Mouse (Mus musculus): ENCODE measurements around the gene Slc45a2.

Gene Slc45a2

DNA sequence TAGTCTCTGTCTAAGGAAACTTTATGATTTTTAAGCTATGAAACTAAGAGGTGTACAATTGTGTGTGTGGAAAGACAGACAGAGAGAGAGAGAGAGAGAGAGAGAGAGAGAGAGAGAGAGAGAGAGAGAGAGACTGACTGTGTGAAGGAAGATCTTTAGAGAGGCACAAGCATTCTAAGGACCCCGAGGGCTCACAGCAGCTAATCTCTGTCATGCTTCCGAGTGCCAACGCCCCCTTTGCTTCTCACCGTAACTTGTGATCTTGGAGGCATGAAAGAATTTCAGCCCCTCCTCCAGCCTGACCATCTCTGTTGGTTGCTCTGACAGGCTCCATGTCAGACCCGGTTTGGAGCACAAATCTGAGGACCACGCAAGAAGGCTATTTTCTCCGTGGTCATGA is at the start of gene Slc45a2:
TSS of gene Slc45a2 (plus strand) at position 301 of the 400 bp plus-strand sequence.
- peak; percentile 25 for DNase-seq (ENCODE audit: low read depth, low spot score)

DNA sequence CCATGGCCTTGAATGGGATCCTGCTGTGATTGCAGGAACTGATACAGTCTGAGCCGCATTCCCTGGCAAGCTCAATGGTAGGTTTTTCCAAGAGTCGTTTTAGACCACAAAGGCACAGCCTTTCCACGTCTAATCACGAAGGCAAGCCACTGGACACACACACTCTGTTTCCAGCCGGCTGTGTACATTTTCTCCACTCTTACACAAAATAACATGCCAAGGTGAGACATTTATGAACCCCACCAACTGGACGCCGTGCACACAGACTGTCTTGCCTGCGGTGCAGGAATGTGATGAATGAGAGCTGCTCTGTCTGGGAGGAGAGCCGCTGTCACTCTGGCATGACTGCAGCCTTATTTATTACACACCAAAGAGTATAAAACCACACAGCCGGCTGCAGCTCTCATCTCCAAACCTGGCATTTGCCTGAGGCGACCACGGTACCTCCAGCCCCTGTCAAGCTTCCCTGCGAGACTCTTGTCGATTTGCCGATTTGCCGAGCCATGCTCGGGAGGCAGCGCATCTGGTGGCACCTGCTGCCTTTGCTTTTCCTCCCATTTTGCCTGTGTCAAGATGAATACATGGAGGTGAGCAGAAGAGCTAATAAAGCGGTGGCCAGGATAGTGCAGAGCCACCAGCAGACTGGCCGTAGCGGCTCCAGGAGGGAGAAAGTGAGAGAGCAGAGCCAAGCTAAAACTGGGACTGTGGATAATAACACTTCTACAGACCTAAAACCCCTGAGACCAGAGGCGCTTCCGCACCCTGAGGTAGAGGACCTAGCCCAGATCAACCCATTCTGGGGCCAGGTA is 48.4 kb upstream of the Slc45a2 start, which contains the start of gene C1qtnf3:
TSS of gene C1qtnf3 (plus strand) at position 382 of the 809 bp plus-strand sequence.
- peak; percentile 70 for DNase-seq (ENCODE audit: low read depth, low spot score)

DNA sequence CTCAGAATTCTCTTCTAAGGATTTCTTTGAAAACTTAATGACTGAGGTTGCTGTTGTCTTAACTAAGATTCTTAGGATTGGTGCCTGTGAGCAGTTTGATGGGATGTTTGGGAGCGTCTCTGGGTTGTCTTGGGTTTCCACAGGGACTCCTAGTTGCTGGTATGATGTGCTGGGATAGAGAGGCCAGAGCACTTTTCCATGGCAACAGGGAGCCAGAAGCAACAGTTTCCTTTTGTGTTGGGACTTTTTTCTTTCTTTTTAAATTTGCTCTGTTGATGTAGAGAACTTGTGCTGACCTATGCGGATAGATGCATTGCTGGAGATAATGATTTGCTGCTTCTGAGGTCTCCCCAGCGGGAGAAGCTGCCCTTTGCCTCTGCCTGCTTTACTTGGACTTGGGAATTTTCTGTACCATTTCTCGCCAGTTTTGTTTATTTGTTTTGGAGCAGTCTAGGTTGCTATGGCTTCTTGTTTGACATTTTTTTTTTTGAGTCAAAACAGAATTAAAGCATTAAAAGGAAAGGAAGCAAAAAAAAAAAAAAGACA is 47.7 kb upstream of the Slc45a2 start:
- peak; percentile 30 for DNase-seq (ENCODE audit: low read depth, low spot score)

DNA sequence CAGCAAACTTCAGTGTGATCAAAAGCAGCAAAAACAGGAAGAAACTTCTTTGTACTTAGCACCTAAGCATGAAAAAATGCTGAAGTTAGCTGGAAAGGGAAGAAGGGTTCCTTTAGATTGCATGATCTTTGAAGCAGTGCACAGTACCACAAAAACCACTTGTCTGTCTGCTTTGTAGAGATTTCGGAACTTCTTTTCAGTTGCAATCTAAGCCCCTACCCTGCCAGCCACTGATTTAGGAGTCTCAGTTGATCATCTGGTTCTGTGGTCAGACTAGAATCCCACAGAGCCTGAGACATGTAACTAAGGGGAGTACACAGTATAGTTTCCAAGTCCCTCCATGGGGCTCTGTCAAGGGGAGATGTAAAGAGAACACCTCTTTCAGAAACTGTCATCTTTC is 47.1 kb upstream of the Slc45a2 start:
- no peak for DNase-seq (ENCODE audit: low read depth, low spot score)

DNA sequence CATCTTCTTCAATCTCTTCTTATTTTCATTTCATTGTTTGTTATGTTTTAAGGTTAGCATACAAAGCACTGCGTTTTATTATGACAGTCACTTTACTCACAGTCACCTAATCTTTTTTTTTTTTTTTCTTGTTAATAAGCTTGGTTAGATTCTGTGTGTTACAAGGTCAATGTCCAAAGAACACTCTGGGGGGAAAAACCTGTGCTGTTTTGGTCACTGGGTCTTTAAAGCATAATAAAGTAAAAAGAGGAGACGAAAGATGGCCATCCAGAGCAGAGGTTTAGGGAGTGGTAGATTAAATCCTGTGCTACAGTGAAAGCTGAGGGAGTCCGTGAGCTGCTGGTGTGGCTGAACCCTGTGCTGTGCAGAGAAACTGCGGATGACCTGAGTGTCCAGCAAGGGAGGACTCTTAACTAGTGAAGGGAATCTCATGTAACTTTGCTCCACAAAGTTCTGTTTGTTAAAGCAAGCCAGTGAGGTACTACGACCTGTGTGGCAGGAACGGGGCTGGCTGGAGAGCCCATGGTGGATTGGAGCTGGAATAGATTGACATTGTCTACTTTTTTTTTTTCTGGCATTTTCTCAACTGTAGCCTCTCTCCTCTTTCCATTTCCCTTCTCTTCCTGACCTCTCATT is 46.0 kb upstream of the Slc45a2 start:
- DNase-seq (ENCODE audit: low read depth, low spot score): no peak

DNA sequence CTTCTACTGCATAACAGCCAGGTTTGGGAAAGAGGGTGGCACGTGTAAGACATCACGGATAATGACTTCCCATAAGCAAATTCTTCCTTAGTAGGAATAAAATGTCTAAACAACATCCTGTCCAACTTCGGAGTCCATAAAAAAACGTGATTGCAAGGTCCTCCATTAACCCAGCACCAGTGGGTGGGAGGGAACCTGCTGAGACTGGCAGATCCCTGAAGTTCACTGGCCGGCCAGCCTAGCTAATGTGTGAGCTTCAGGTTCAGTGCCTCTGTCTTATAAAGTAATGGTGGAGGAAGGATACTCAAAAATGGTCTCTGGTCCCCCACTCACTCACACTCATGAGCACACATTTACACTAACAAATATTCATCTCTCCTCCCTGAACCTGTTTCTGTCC is 45.4 kb upstream of the Slc45a2 start:
- no peak for DNase-seq (ENCODE audit: low read depth, low spot score)

DNA sequence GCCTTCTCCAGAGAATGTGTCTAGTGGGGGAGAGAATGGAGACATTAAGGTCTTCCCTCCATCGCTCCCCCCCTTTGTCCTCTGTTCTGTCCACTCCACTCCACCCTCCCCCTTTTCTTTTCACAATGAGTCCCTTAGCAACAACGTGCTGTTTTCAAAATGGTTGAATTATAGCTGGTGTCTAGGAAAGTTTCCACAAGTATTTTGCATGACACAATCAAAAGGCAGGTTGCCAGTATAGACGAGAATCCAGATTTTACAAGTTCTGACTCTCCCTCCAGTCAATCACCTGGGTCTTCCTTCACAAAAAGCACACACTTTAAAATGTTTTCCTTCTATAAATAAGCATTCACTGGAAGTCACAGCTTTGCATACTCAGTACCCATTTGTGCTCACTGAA is 43.8 kb upstream of the Slc45a2 start:
- DNase-seq (ENCODE audit: low read depth, low spot score): no peak

DNA sequence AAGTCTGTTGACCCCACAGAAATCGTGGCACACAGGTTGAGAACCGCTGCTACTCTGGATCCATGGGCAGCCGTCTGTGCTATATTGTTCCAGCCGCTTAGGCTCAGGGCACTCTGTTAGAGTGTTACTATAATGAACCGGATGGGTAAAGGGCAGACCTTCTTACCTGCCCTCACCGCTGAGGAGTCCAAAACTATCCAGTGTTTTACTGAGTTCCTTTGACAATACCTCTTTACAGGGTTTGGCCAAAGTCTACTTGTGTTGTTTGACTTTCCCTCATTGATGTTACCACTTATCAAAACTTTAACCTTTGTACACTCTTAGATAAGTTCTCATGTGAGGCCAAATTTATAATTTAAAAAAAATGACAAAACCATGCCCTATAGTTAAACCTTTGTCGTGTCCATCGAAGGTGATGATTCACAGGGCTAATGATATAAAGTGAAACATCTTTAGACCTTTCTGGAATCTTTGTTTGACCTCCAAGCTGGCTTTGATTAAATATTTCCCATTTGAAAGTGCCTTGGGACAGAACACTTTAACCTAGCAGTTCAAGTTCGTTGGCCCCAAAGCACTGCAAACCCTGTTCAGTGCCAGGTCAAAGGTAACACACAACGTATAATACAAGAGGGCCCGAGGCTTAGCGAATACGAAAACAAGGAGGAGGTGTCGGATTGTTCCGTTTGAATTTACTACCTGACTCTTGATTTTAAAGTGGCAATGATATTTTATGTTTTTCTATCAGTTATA is 41.1 kb upstream of the Slc45a2 start:
- no peak for DNase-seq (ENCODE audit: low read depth, low spot score)

DNA sequence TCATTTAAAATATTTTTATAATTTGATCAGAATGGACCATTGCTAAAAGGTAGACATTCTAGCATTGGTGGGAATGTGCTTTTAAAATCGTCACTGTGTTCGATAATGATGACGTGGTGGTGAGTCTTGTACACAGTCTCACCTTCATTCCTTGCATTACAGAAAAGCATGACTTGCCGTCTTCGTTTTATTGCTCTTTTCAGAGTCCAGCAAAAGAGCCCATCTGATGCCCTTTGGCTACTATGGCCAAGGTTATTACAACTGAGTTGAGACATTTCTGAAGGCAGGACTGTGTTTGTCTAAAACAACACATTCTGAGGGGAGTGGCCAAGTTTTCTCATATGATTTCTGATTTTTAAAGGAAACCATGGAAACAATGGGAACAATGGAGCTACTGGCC is 40.3 kb upstream of the Slc45a2 start:
- no peak for DNase-seq (ENCODE audit: low read depth, low spot score)

DNA sequence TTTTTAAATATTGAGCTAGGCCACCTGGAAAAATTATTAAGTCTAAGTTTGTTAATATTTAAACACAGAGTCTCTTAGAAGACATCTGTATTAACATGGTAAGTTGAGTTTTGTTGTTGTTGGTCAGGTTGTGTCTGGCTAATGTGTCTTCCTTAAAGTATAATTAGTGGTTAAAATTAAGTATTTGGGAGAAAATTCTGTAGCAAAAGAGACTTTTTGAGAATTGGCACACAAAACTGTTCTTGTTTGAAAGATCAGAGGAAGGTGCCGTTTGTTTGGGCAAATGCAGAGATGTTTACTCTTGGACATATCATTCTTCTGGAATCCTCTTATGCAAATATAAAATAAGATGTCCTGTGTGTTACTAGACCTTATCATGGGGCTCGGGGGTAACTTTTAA is 37.9 kb upstream of the Slc45a2 start:
- DNase-seq (ENCODE audit: low read depth, low spot score): no peak

DNA sequence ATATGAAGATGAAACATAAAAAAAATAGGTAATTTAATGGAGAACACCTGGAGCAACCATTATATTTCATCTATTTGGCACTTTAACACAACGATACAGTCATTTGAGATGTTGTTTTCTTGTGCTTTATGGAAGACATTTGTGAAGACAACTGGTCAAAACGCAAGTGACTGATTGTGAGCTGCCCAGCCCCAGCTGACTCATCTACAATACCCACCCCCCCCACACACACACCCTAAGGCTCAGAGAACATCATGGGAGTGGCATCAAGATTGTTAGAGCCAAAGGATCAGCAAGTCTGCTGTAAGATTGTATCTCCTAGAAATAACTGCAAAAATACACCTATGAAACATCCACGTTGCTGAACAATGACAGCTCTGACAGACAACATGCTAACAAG is 31.1 kb upstream of the Slc45a2 start:
- no peak for DNase-seq (ENCODE audit: low read depth, low spot score)

DNA sequence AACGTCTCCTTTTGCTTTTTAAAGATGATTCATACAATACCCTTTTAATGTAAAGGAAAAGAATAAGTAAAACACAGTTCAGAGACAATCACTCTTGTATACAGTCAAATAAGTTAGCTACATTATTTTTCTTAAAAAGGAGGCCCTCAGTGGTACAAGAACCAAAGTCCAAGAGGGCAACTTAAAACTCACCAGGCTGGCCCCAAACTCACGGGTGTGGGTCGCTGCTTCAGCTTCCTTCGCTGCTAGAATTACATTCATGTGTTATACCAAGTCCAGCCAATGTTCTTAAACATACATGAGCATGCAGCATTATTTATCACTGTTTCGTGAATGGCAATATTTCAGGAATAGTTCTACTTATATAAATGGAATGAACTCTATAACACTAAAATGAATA is 29.7 kb upstream of the Slc45a2 start:
- DNase-seq (ENCODE audit: low read depth, low spot score): no peak

DNA sequence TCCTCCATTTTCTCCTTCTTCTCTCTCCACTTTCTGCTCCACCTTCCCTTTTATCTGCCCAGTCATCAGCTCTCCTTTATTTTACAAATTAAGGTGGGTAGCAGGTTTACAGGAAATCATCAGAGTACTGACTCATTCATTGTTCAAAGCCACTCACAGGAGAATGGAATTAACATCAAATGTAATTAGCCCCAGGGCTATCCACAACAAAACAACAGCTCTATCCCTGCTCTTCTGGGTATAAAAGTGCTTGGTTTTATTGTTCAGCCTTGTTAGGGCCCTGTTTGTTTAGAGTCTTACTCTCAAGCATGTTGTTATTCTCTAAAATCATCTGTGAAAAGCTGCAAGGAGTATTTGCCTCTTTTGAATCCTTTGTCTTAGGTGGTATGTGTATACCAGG is 23.4 kb upstream of the Slc45a2 start:
- DNase-seq (ENCODE audit: low read depth, low spot score): peak; percentile 81

DNA sequence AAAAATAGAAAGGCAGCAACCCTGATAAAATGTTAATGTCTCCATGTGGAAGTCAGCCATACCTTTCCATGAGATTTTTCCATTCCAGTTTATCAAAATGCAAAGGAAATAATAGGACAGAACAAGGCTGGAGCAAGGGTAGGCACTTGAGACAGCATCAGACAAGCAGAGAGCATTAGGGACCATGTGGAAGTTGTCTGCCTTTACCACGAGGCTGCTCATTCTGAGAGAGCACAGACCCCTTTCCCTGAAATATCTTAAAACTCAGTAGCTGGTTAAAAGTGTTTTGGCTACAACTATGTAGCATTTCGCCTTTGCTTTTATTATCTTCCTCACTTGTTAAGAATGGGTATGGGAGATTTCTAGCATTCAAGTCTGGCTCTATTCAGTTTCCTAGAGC is 19.8 kb upstream of the Slc45a2 start:
- DNase-seq (ENCODE audit: low read depth, low spot score): no peak

DNA sequence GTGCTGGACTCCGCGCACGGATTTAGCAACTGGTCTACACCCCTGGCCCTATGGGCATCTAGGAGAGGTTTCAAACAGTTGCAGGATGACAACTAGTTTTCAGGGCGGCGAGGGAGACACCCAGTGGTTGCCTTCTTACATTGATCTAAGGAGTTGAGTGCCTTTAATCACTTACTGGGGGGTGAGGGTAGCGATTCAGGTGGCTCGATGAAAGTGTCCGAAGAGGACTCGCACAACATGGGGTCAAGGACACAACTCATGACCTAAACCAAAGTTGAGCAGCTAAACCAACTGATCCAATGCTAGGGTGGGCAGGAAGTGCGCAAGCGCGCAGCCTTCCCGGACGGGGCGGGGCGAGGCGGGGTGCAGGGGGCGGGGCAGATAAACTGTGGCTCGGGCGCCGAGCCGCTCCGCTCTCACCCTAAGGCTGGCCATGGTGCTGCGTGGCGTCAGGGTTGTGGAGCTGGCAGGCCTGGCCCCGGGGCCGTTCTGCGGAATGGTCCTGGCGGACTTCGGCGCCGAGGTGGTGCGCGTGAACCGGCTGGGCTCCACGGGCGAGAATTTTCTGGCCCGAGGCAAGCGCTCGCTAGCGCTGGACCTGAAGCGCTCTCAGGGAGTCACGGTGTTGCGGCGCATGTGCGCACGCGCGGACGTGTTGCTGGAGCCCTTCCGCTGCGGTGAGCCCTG is 19.0 kb upstream of the Slc45a2 start, which contains the start of gene Amacr:
TSS of gene Amacr (plus strand) at position 380 of the 687 bp plus-strand sequence.
- DNase-seq (ENCODE audit: low read depth, low spot score): peak; percentile 89

DNA sequence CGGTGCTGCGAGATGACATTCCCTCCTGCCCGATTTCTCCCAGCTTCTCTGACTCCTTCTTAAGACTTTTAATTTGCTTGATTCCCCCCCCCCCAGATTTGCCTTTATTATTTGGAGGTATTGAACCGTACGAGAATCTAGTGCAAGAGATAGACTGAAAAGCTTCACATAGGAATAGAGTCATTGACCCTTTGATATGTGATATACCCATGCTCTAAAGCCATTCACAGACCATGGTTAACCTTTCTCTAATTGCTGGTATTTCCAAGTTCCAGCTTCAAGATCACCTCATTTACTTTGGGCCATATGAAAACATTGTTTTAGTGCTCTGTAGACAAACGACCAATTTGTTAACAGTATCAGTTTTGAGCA is 18.5 kb upstream of the Slc45a2 start:
- no peak for DNase-seq (ENCODE audit: low read depth, low spot score)

DNA sequence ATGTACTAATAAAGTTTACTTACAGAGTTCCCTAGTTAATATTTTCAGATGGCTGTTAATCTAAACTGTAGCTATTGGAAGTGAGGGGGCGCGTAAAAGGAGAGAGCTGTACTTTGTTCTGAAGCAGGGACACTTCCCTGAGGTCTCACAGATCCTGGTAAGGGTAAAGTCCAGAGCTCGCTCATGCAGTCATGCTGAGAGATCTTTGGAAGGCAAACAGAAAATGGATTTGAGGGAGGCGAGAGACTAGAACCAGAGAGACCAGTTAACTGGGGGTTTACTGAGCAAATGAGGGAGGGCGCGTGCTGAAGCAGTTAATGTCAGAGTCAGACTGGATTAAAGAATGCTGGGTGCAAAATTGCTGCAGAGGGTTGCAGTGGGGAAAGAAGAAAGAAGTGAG is 14.8 kb upstream of the Slc45a2 start:
- no peak for DNase-seq (ENCODE audit: low read depth, low spot score)

DNA sequence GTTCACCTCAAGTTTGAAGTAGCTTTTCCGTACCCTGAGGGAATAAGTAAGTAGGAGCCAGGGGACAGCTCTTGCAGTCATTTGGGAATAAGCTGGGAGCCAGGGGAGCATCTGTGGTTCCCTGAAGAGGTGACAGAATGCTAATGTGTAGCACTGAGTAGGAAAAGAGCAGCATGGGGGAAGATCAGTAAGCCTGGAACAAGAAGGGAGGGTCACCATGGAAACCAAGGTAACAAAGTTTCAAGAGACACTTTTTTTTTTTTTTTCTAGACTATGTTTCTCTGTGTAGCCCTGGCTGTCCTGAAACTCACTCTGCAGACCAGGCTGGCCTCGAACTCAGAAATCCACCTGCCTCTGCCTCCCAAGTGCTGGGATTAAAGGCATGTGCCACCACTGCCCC is 14.0 kb upstream of the Slc45a2 start:
- peak; percentile 53 for DNase-seq (ENCODE audit: low read depth, low spot score)

DNA sequence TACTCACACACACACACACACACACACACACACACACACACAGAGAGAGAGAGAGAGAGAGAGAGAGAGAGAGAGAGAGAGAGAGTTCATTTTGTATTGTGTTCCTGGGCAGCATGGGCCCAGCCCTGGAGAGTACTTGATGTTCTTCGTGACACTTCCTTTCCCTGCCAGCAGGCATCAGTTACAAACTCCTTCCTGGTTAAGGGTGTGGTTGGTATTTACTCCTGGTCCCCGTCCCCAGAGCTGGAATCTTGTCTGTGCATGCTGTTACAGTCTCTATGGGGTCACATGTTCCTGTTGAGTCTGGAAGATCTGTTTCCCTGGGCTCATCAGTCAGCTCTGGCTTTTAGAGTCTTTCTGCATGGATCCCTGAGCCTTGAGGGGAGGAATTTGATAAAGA is 10.1 kb upstream of the Slc45a2 start:
- DNase-seq (ENCODE audit: low read depth, low spot score): peak; percentile 71

DNA sequence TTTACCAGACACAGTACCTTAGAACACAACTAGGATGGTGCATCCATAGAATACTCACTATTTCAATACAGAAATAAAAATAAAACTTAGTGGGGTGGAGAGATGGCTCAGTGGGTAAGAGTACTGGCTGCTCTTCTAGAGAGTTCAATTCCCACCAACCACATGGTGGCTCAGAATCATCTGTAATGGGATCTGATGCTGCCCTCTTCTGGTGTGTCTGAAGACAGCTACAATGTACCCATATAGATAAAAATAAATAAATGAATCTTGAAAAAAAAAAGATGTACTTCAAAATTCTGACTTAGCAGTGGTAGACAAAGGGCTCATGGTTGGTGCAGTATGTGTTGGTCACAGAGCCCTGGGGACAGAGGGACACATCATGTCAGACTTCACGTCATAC is 9.0 kb upstream of the Slc45a2 start:
- no peak for DNase-seq (ENCODE audit: low read depth, low spot score)

DNA sequence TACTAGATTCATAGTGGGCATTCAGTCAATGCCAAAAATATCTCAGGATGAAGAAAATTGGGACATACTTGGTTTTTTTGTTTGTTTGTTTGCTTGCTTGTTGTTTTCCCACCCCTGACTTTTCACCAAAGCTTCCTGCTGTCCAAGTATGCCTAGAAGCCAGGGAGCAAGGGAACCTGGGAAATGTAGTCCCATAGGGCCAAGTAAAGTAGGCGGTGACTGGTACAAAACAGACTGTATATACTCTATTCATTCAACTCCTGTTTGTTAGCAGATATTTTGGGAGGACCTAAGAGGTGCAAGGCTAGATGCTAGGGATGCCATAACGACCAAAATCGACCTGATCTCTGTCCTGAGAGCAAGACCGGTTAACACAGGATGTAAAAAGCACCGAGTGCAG is 689 bp upstream of the Slc45a2 start:
- peak; percentile 41 for DNase-seq (ENCODE audit: low read depth, low spot score)

DNA sequence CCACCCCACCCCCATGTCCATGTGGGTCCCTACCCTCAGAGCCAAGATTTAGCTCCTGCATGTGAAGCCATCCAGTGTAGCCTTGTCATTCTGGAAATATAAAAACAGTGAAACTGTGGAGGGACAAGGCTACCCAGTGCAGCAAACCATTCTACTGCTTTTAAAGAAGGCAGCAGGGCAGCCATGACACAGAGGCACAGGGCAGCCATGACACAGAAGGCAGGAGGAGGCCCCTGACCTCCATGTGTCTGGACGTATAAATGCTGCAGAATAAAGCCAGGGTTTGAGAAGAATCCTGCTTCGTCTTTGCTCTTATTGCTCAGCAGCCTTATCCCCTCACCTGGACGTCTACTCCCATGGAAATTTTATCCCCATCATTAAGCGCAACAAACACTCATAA is 3.3 kb downstream of the Slc45a2 start:
- DNase-seq (ENCODE audit: low read depth, low spot score): no peak

Data from R1 (cell line).